Mouse (Mus musculus) heart, embryonic 12.5 days (tissue): Measurements from ENCODE around the gene Glce. TPM values are rescaled to one million over a fixed set of nuclear protein-coding genes. Genes with fewer than 3 reads are reported as not detected.
A peak's percentile ranks its signal among the peaks of the same experiment; 100 is the strongest.

Source experiments
- ATAC-seq: fragments of 200-750 bp; cut with Nextera tagmentation; 2 replicates; pipeline ENCODE4 v1.8.0; 2017; ENCODE audit warnings: moderate TSS enrichment, moderate library complexity; ENCODE audit not compliant: insufficient number of reproducible peaks, low FRiP score
- H3K27ac ChIP-seq: fragments of 300-500 bp; sonication (generic); 2 replicates; pipeline ENCODE4 v1.5.1; 2016; ENCODE audit warnings: mild to moderate bottlenecking, moderate library complexity; ENCODE audit not compliant: poor library complexity, severe bottlenecking
- H3K27me3 ChIP-seq: fragments of 300-500 bp; sonication (generic); replicated peaks from 2 replicates; pipeline ENCODE4 v1.6.1; 2016; ENCODE audit warnings: mild to moderate bottlenecking, moderate library complexity
- H3K36me3 ChIP-seq: fragments of 300-500 bp; sonication (generic); 2 replicates; pipeline ENCODE4 v1.6.1; 2016; ENCODE audit warnings: mild to moderate bottlenecking, moderate library complexity
- H3K4me1 ChIP-seq: fragments of 300-500 bp; sonication (generic); replicated peaks from 2 replicates; pipeline ENCODE4 v1.6.1; 2016; ENCODE audit warnings: mild to moderate bottlenecking
- H3K4me2 ChIP-seq: fragments of 300-500 bp; sonication (generic); 2 replicates; pipeline ENCODE4 v1.6.1; 2016; ENCODE audit warnings: mild to moderate bottlenecking, moderate library complexity
- H3K4me3 ChIP-seq: fragments of 300-500 bp; sonication (generic); 2 replicates; pipeline ENCODE4 v1.5.1; 2016; ENCODE audit warnings: mild to moderate bottlenecking
- H3K9ac ChIP-seq: fragments of 300-500 bp; sonication (generic); 2 replicates; pipeline ENCODE4 v1.6.1; 2016; ENCODE audit warnings: mild to moderate bottlenecking, moderate library complexity
- H3K9me3 ChIP-seq: fragments of 300-500 bp; sonication (generic); replicated peaks from 2 replicates; pipeline ENCODE4 v1.6.1; 2016; ENCODE audit warnings: mild to moderate bottlenecking, moderate library complexity
- WGBS: fragments of 180-500 bp; shearing (Covaris S2); methylation state at CpG from one replicate; pipeline ENCODE4 v1.1.7; 2016; 5-methylcytosine and 5-hydroxymethylcytosine counted together
- polyA plus RNA-seq: library from polyadenylated mRNA; unstranded; fragments of >200 nt; fragmentation: Nextera tagmentation; extraction: Ambion mirVana; gene quantifications from 2 replicates; pipeline ENCODE4 v1.2.1, GENCODE M21; 2016

Gene Glce
- polyA plus RNA-seq, 1 experiment from 2014 or later = 14.9 TPM

GRCm38 (mm10) chr9:62062234-62062633 is 60.2 kb downstream of the Glce start:
- H3K27me3 ChIP-seq = no peaks in the 10 kb centered on the region
- no peak for ATAC-seq

GRCm38 (mm10) chr9:62060431-62060830 is 62.0 kb downstream of the Glce start:
- H3K36me3 ChIP-seq = no peaks in the 10 kb centered on the region
- peaks cover 14% of the 10 kb centered on the region for H3K4me1 ChIP-seq
- no peaks in the 10 kb centered on the region for H3K27me3 ChIP-seq
- ATAC-seq = no peak
- no peak overlapping the region for H3K27ac ChIP-seq
- H3K9ac ChIP-seq = no peak overlapping the region
- H3K9me3 ChIP-seq = no peaks in the 10 kb centered on the region
- 88% methylated on average over 2 of the region's 2 CpGs for WGBS
- H3K4me2 ChIP-seq = no peak overlapping the region
- no peak overlapping the region for H3K4me3 ChIP-seq

More at GRCm38 (mm10) chr9:62062234-62062633, 60.2 kb downstream of the Glce start:
- Histone ChIP-seq H3K4me2 (no peak overlapping the region), H3K9ac (no peak overlapping the region), H3K9me3 (no peaks in the 10 kb centered on the region), H3K4me3 (no peak overlapping the region), H3K4me1 (peaks cover 10% of the 10 kb centered on the region), H3K36me3 (no peaks in the 10 kb centered on the region), H3K27ac (no peak overlapping the region)
- 82% methylated on average over 3 of the region's 3 CpGs for WGBS

GRCm38 (mm10) chr9:62059941-62060340 is 62.5 kb downstream of the Glce start:
- Histone ChIP-seq H3K27ac (no peak overlapping the region), H3K9me3 (no peaks in the 10 kb centered on the region), H3K27me3 (no peaks in the 10 kb centered on the region), H3K9ac (no peak overlapping the region), H3K36me3 (no peaks in the 10 kb centered on the region), H3K4me2 (no peak overlapping the region), H3K4me3 (no peak overlapping the region), H3K4me1 (peaks cover 14% of the 10 kb centered on the region)
- ATAC-seq = no peak
- WGBS = 71% methylated on average over 11 of the region's 11 CpGs

GRCm38 (mm10) chr9:62057881-62058506 is 64.5 kb downstream of the Glce start:
- 49% methylated on average over 7 of the region's 7 CpGs for WGBS
- no peak overlapping the region for H3K9ac ChIP-seq
- no peaks in the 10 kb centered on the region for H3K27me3 ChIP-seq
- no peaks in the 10 kb centered on the region for H3K36me3 ChIP-seq
- no peak overlapping the region; the same call in 1 of the 2 replicates for H3K4me2 ChIP-seq
- peaks cover 14% of the 10 kb centered on the region for H3K4me1 ChIP-seq
- H3K9me3 ChIP-seq = no peaks in the 10 kb centered on the region
- H3K27ac ChIP-seq = no peak overlapping the region
- no peak overlapping the region for H3K4me3 ChIP-seq
- no peak for ATAC-seq

- 76% methylated on average over 2 of the region's 2 CpGs for WGBS
- no peak for ATAC-seq
- H3K4me1 ChIP-seq = peaks cover 14% of the 10 kb centered on the region
- no peaks in the 10 kb centered on the region for H3K27me3 ChIP-seq
- H3K9ac ChIP-seq = no peak overlapping the region
- H3K36me3 ChIP-seq = no peaks in the 10 kb centered on the region
- no peak overlapping the region for H3K27ac ChIP-seq
- no peak overlapping the region for H3K4me3 ChIP-seq
- no peak overlapping the region for H3K4me2 ChIP-seq
- H3K9me3 ChIP-seq = no peaks in the 10 kb centered on the region
Observed at GRCm38 (mm10) chr9:62056206-62056605, 66.2 kb downstream of the Glce start.

- H3K27me3 ChIP-seq = no peaks in the 10 kb centered on the region
- no peak overlapping the region for H3K27ac ChIP-seq
- 52% methylated on average over 4 of the region's 4 CpGs for WGBS
- no peak overlapping the region for H3K9ac ChIP-seq
- no peaks in the 10 kb centered on the region for H3K9me3 ChIP-seq
- H3K4me2 ChIP-seq = no peak overlapping the region
- no peaks in the 10 kb centered on the region for H3K36me3 ChIP-seq
- H3K4me1 ChIP-seq = no peaks in the 10 kb centered on the region
- no peak overlapping the region for H3K4me3 ChIP-seq
- ATAC-seq = no peak
Observed at GRCm38 (mm10) chr9:62050801-62051200, 71.7 kb downstream of the Glce start.

- WGBS = 68% methylated on average over 8 of the region's 8 CpGs
- no peaks in the 10 kb centered on the region for H3K4me1 ChIP-seq
Observed at GRCm38 (mm10) chr9:62049166-62049565, 73.3 kb downstream of the Glce start.

GRCm38 (mm10) chr9:62042167-62042566 is 80.3 kb downstream of the Glce start:
- ATAC-seq = no peak
- H3K27me3 ChIP-seq = peaks cover 7% of the 10 kb centered on the region
- H3K9me3 ChIP-seq = no peaks in the 10 kb centered on the region
- H3K36me3 ChIP-seq = no peaks in the 10 kb centered on the region
- WGBS = 84% methylated on average over 3 of the region's 3 CpGs
- H3K4me3 ChIP-seq = no peak overlapping the region
- no peak overlapping the region for H3K27ac ChIP-seq
- no peak overlapping the region for H3K9ac ChIP-seq
- no peaks in the 10 kb centered on the region for H3K4me1 ChIP-seq
- H3K4me2 ChIP-seq = no peak overlapping the region

More at GRCm38 (mm10) chr9:62049166-62049565, 73.3 kb downstream of the Glce start:
- no peaks in the 10 kb centered on the region for H3K9me3 ChIP-seq
- H3K27me3 ChIP-seq = no peaks in the 10 kb centered on the region
- no peak overlapping the region for H3K27ac ChIP-seq
- ATAC-seq = no peak
- no peak overlapping the region for H3K9ac ChIP-seq
- H3K4me3 ChIP-seq = no peak overlapping the region
- H3K4me2 ChIP-seq = no peak overlapping the region
- no peaks in the 10 kb centered on the region for H3K36me3 ChIP-seq

- H3K4me3 ChIP-seq = no peak overlapping the region
- no peak for ATAC-seq
Observed at GRCm38 (mm10) chr9:62040008-62040608, 82.3 kb downstream of the Glce start.

GRCm38 (mm10) chr9:62035806-62036205 is 86.6 kb downstream of the Glce start:
- Histone ChIP-seq H3K4me2 (no peak overlapping the region), H3K36me3 (no peaks in the 10 kb centered on the region), H3K9ac (no peak overlapping the region), H3K9me3 (no peaks in the 10 kb centered on the region), H3K27ac (no peak overlapping the region), H3K4me3 (no peak overlapping the region), H3K4me1 (no peaks in the 10 kb centered on the region), H3K27me3 (peaks cover 7% of the 10 kb centered on the region)
- ATAC-seq = no peak
- WGBS = 77% methylated on average over 1 of the region's 1 CpGs

More at GRCm38 (mm10) chr9:62040008-62040608, 82.3 kb downstream of the Glce start:
- Histone ChIP-seq H3K27ac (no peak overlapping the region), H3K4me1 (no peaks in the 10 kb centered on the region), H3K27me3 (peaks cover 7% of the 10 kb centered on the region), H3K4me2 (peak overlapping the region; percentile 45), H3K9me3 (no peaks in the 10 kb centered on the region), H3K9ac (no peak overlapping the region), H3K36me3 (no peaks in the 10 kb centered on the region)
- 5% methylated on average over 20 of the region's 20 CpGs for WGBS

GRCm38 (mm10) chr9:62032206-62032605 is 90.2 kb downstream of the Glce start:
- H3K9me3 ChIP-seq = no peaks in the 10 kb centered on the region
- H3K4me1 ChIP-seq = no peaks in the 10 kb centered on the region
- H3K9ac ChIP-seq = no peak overlapping the region
- no peak for ATAC-seq
- H3K4me3 ChIP-seq = no peak overlapping the region
- no peak overlapping the region for H3K27ac ChIP-seq
- 93% methylated on average over 3 of the region's 3 CpGs for WGBS
- H3K36me3 ChIP-seq = no peaks in the 10 kb centered on the region
- no peak overlapping the region for H3K4me2 ChIP-seq
- H3K27me3 ChIP-seq = peaks cover 32% of the 10 kb centered on the region
